Mouse (Mus musculus) intestine, embryonic 16.5 days (tissue): ENCODE data around the gene Ppp6r1. TPM values are rescaled to one million over a fixed set of nuclear protein-coding genes. Genes with fewer than 3 reads are reported as not detected.

ENCODE experiments used
- ATAC-seq: fragments of 200-750 bp; cut with Nextera tagmentation; 2 replicates; pipeline ENCODE4 v1.8.0; 2017; ENCODE audit warnings: moderate TSS enrichment, moderate library complexity
- H3K27ac ChIP-seq: fragments of 300-500 bp; sonication (generic); 2 replicates; pipeline ENCODE4 v1.5.1; 2014; ENCODE audit warnings: mild to moderate bottlenecking, low read length
- H3K27me3 ChIP-seq: fragments of 300-500 bp; sonication (generic); replicated peaks from 2 replicates; pipeline ENCODE4 v1.6.1; 2014; ENCODE audit warnings: low read length, control low read depth, mixed read lengths; ENCODE audit not compliant: control insufficient read depth, insufficient read depth
- H3K36me3 ChIP-seq: fragments of 300-500 bp; sonication (generic); 2 replicates; pipeline ENCODE4 v1.6.1; 2014; ENCODE audit warnings: low read length, control low read depth; ENCODE audit not compliant: control insufficient read depth, insufficient read depth
- H3K4me1 ChIP-seq: fragments of 300-500 bp; sonication (generic); 2 replicates; pipeline ENCODE4 v1.6.1; 2014; ENCODE audit warnings: low read length, control low read depth, mixed read lengths; ENCODE audit not compliant: control insufficient read depth, insufficient read depth
- H3K4me2 ChIP-seq: fragments of 300-500 bp; sonication (generic); 2 replicates; pipeline ENCODE4 v1.6.1; 2014; ENCODE audit warnings: low read depth, low read length, control low read depth
- H3K4me3 ChIP-seq: fragments of 300-500 bp; sonication (generic); 2 replicates; pipeline ENCODE4 v1.5.1; 2014; ENCODE audit warnings: mild to moderate bottlenecking, low read length
- H3K9ac ChIP-seq: fragments of 300-500 bp; sonication (generic); 2 replicates; pipeline ENCODE4 v1.6.1; 2014; ENCODE audit warnings: low read depth, low read length
- H3K9me3 ChIP-seq: fragments of 300-500 bp; sonication (generic); 2 replicates; pipeline ENCODE4 v1.6.1; 2016; ENCODE audit warnings: low read length, control low read depth; ENCODE audit not compliant: control insufficient read depth
- WGBS: fragments of 180-500 bp; shearing (Covaris S2); extraction: QIAGEN DNeasy Blood & Tissue Kit; methylation state at CpG from one replicate; pipeline ENCODE4 v1.1.7; 2014; 5-methylcytosine and 5-hydroxymethylcytosine counted together
- polyA plus RNA-seq: library from polyadenylated mRNA; unstranded; fragments of >200 nt; fragmentation: Nextera tagmentation; extraction: Ambion mirVana; gene quantifications from 2 replicates; pipeline ENCODE4 v1.2.1, GENCODE M21; 2015

Ppp6r1 gene
- polyA plus RNA-seq, 1 experiment from 2014 or later: 2.9 TPM

DNA sequence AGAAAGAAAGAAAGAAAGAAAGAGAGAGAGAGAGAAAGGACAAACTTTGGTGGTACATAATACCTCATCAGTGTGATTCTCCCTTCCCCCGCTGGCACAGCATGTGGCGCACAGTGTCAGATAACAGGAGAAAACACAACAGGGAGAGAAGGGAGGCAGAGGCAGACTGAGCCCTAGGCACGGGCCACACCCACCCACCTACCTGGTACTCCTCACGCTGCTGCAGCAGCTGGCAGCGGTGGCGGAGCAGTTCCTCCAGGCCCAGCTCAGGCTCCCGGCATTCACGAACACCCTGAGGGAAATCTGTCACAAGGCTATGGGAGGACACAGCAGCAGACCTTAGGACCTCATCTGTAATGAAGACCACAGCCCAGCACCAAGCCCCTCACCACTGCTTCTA lies 4.4 kb upstream of the Ppp6r1 start:
- peaks cover 5% of the 10 kb centered on the region for H3K36me3 ChIP-seq
- peaks cover 7% of the 10 kb centered on the region for H3K4me1 ChIP-seq
- H3K4me3 ChIP-seq: no peak overlapping the region
- no peak overlapping the region for H3K9ac ChIP-seq
- H3K4me2 ChIP-seq: no peak overlapping the region
- H3K27me3 ChIP-seq: no peaks in the 10 kb centered on the region
- no peak overlapping the region for H3K27ac ChIP-seq
- WGBS: 75% methylated on average over 8 of the region's 8 CpGs
- no peak for ATAC-seq
- no peaks in the 10 kb centered on the region for H3K9me3 ChIP-seq

DNA sequence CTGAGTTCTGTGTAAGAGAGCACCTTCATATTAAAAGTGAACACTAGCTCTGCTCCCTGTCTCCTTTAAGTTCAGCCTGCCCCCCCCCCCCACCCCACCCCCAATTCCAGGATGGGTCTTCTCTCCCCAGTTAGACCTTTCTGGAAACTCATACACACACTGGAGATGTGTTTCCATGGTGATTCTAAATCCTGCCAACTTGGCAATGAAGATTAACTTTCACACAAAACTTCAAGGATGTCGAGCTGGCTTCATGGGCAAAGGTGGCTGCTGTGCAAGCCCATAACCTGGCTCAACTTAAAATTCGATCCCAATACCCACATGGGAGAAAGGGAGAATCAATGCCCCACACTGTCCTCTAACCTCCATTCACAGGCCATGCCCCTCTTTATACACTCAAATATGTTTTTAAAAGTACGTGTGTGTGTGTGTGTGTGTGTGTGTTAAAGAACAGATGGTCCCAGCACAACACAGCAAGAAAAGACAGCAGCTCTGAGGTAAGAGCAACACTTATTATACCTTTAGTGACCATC lies 1.2 kb upstream of the Ppp6r1 start:
- Histone ChIP-seq H3K36me3 (no peaks in the 10 kb centered on the region), H3K27me3 (no peaks in the 10 kb centered on the region), H3K27ac (0 out of 2 replicates have a peak overlapping the region, but pooled peaks have one; percentile 95), H3K9ac (peak overlapping the region; percentile 94; the same call in 1 of the 2 replicates), H3K9me3 (no peaks in the 10 kb centered on the region), H3K4me1 (peaks cover 23% of the 10 kb centered on the region), H3K4me2 (peak overlapping the region; percentile 92), H3K4me3 (no peak overlapping the region; the same call in 1 of the 2 replicates)
- no peak for ATAC-seq
- 62% methylated on average over 3 of the region's 3 CpGs for WGBS

DNA sequence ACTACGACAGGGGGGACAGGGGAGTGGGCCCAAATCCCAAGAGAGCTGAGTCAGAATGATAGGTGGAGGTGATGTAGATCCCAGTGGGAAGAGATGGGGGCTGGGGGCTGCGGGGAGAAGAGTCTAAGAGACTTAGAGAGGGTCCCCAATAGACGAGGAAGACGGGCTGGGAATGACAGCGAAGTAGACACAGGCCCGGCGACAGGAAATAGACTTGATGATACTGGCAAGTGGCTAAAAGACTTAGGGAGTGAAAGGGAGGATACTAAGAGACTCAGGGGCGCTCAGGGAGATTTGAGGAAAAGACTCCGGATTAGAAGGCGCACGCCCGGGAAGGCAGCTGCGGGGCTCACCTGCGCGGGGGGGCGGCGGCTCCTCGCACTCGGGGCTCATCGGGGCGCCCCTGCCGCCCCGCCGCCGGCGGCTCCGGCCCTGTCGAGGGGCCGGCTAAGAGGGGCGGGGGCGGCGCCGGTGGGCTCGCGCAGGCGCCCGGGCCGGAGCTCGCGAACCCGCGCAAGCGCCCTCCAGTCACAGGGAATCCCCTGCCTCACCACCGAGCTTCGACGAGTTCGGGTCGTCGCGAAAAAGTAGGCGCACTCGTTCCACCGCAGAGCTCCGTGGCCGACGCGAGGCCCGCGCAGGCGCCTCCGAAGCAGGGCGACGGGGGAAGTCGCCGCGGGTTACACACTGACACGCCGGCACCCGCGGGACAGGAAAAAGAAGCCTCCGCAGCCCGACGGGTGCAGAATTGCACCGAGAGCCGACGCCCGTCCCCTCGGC lies 501 bp downstream of the Ppp6r1 start:
- Histone ChIP-seq H3K4me3 (peak overlapping the region; percentile 81), H3K27ac (peak overlapping the region; percentile 95), H3K36me3 (no peaks in the 10 kb centered on the region), H3K9ac (peak overlapping the region; percentile 94), H3K27me3 (no peaks in the 10 kb centered on the region), H3K9me3 (no peaks in the 10 kb centered on the region), H3K4me1 (peaks cover 35% of the 10 kb centered on the region), H3K4me2 (peak overlapping the region; percentile 92)
- ATAC-seq: peak; percentile 66
- WGBS: under 1% methylated on average over 78 of the region's 78 CpGs

DNA sequence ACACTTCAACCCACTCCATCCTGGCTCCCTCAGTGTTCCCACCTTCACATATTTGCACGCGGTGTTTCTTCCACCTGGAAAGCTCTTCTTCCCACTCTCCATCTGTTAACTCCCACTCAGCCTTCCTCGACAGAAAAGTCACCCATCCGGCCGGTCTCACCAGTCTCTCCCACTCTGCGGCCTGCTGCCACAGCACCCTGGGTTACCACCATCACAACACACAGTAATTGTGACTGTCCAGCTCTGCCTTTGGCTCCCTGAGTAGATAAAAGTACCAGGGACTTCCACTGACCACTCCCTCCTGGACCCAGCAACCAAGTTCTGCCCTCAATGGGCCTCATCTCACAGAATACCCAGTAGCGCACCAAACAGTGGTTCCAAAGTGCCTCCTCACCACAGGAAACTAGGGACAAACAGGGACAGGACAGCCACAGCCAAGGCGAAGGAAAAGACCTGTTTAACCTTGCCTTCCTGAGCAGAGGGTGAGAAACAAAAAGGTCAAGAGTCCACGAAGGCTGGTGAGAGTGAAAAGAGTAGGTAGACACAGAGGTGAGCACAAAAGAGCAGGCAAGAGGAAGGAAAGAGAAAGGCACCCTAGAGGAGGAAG lies 1.2 kb downstream of the Ppp6r1 start:
- H3K36me3 ChIP-seq: no peaks in the 10 kb centered on the region
- peak overlapping the region; percentile 95 for H3K27ac ChIP-seq
- peak overlapping the region; percentile 94 for H3K9ac ChIP-seq
- ATAC-seq: peak; percentile 6
- peaks cover 37% of the 10 kb centered on the region for H3K4me1 ChIP-seq
- no peaks in the 10 kb centered on the region for H3K9me3 ChIP-seq
- peak overlapping the region; percentile 92 for H3K4me2 ChIP-seq
- H3K4me3 ChIP-seq: peak overlapping the region; percentile 81
- 31% methylated on average over 9 of the region's 9 CpGs for WGBS
- H3K27me3 ChIP-seq: no peaks in the 10 kb centered on the region

DNA sequence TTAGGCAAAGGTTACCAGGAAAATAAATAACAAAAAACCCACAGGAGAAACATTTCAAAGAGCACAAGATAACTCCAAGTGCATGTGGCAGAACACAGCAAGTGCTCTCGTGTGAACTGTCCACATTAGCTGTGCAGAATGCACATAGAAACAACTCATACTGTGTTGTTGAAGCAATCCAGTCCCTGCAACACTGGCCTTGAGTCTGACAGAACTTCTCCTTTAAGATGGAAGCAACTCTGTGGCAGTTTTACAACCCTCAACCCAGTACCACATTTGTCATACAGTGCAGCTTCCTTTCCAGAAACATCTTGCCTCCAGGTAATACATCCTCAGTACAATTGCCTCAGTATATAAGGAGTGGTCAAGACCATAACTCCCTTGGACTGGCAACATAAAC lies 2.0 kb downstream of the Ppp6r1 start:
- H3K4me3 ChIP-seq: peak overlapping the region; percentile 81; the same call in 1 of the 2 replicates
- 0 out of 2 replicates have a peak overlapping the region, but pooled peaks have one; percentile 94 for H3K9ac ChIP-seq
- H3K4me1 ChIP-seq: peaks cover 38% of the 10 kb centered on the region
- WGBS: 39% methylated on average over 1 of the region's 1 CpGs
- no peaks in the 10 kb centered on the region for H3K9me3 ChIP-seq
- H3K27ac ChIP-seq: no peak overlapping the region
- ATAC-seq: no peak
- peak overlapping the region; percentile 92 for H3K4me2 ChIP-seq
- H3K27me3 ChIP-seq: no peaks in the 10 kb centered on the region
- H3K36me3 ChIP-seq: no peaks in the 10 kb centered on the region

DNA sequence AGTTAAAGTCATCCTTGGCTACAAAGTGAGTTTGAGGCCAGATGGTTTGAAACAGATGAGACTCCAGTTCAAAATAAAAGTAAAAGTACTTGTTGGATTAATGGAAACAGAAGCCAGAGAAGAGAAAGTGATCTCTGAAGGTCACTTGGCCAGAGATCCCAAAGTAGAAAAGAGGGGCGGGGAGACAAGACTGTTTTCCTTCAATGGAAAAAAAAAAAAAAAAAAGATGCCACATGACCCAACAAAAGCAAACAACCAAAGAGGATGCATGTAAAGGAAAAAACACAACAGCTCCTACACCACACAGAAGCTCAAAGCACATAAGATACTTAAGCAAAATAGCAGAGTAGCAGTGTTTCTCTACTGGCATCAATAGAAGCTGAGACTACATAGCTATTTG lies 2.9 kb downstream of the Ppp6r1 start:
- Histone ChIP-seq H3K4me3 (no peak overlapping the region), H3K27ac (no peak overlapping the region), H3K4me1 (peaks cover 38% of the 10 kb centered on the region), H3K36me3 (no peaks in the 10 kb centered on the region), H3K9me3 (no peaks in the 10 kb centered on the region), H3K4me2 (no peak overlapping the region), H3K27me3 (no peaks in the 10 kb centered on the region), H3K9ac (no peak overlapping the region)
- no peak for ATAC-seq
- WGBS: 93% methylated on average over 1 of the region's 1 CpGs

DNA sequence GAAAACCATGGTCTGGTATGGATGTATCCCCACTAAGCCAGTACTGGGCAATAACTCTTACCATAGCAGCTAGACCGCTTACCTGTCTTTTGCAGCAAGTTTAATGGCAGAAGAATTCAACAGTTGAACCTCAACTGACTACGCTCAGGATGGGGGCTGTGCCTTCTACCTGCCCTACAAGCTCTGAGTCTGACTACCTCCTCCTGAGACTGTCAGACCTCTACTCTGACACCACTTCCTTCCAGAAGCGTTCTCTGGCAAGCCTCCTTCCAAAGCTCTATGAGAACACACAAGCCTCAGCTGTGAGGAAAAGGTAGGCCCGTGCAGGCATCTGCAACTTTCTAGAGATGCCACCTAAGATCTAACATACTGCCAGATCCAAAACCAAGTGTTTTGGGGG lies 3.4 kb downstream of the Ppp6r1 start:
- no peak overlapping the region for H3K9ac ChIP-seq
- no peaks in the 10 kb centered on the region for H3K27me3 ChIP-seq
- H3K4me1 ChIP-seq: peaks cover 38% of the 10 kb centered on the region
- ATAC-seq: no peak
- no peaks in the 10 kb centered on the region for H3K9me3 ChIP-seq
- WGBS: 79% methylated on average over 4 of the region's 4 CpGs
- no peaks in the 10 kb centered on the region for H3K36me3 ChIP-seq
- H3K4me3 ChIP-seq: no peak overlapping the region
- H3K27ac ChIP-seq: no peak overlapping the region
- H3K4me2 ChIP-seq: no peak overlapping the region

DNA sequence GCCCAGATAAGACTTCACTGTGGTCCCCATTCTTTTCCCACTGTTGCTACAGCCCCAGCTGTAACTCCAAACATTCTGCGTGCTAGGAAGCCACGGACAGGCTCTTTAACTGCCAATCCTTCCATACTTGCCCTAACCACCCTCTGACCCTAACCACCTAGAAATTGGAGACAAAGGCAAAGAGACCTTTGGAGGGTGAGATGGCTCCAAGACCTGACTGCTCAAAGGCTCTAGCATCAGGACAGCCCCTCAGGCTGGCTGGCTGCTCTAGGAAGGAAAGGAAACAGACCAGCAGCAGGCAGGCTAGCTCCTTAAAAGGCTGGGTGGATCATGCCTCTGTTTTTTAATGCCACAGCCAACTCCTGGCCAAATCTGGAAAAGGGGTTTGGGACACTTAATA lies 4.6 kb downstream of the Ppp6r1 start:
- Histone ChIP-seq H3K27ac (peak overlapping the region; percentile 46; the same call in 1 of the 2 replicates), H3K4me3 (no peak overlapping the region), H3K4me2 (no peak overlapping the region), H3K27me3 (no peaks in the 10 kb centered on the region), H3K9me3 (no peaks in the 10 kb centered on the region), H3K4me1 (peaks cover 32% of the 10 kb centered on the region), H3K9ac (0 out of 2 replicates have a peak overlapping the region, but pooled peaks have one; percentile 0), H3K36me3 (no peaks in the 10 kb centered on the region)
- ATAC-seq: no peak
- 84% methylated on average over 2 of the region's 2 CpGs for WGBS

DNA sequence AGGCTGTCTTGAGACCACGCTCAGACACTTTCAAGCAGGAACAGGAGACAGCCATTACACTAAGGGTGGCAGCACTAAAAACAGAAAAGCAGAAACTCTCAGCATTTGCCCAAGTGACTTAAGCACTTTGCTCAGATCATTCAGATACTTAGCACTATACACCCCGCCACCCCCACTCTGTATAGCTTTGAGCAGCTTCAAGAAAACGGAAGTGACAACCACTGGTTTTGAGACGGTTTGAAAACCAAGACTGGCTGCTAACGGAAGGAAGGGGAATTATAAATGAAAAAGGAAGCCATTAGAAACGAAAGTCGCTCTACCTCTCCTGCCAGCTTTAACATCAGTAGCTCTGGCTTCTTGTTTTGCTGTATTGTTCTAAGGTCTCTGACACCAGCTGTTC lies 5.0 kb downstream of the Ppp6r1 start:
- Histone ChIP-seq H3K36me3 (no peaks in the 10 kb centered on the region), H3K9me3 (no peaks in the 10 kb centered on the region), H3K4me1 (peaks cover 32% of the 10 kb centered on the region), H3K4me2 (no peak overlapping the region), H3K9ac (0 out of 2 replicates have a peak overlapping the region, but pooled peaks have one; percentile 0), H3K27ac (peak overlapping the region; percentile 46; the same call in 1 of the 2 replicates), H3K27me3 (no peaks in the 10 kb centered on the region), H3K4me3 (no peak overlapping the region)
- WGBS: 79% methylated on average over 7 of the region's 7 CpGs
- no peak for ATAC-seq
